8 mouse cellular contexts compared by ENCODE assay signal in the genomic region with DNA sequence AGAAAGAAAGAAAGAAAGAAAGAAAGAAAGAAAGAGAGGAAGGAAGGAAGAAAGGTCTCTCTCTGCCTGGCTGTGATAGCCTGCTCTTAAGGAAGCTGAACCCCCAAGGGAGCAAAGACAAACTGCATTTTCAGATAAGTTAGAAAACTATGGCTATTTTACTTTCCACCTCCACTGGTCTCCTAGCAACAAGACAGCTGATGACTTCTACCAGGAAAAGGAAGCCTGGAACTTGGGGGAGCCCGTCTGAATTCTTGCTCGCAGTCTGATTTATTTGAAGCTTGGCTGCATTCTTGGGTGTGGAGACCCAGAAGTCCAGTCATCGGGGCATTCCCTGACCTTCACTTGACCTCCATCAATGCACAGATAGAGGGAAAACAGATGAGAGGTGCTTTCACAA.
DNase-seq lines count a peak whose midpoint lies in the region; ATAC-seq lines count a peak whose summit lies in the region.

No protein-coding gene starts in this region.

- WGBS in forebrain, embryonic 14.5 days: 59% methylated on average over 3 of the region's 3 CpGs
- WGBS in forebrain, embryonic 12.5 days: 52% methylated on average over 3 of the region's 3 CpGs
- 47% methylated on average over 3 of the region's 3 CpGs for WGBS in forebrain, embryonic 15.5 days

- no peak for ATAC-seq in forebrain, embryonic 14.5 days
- ATAC-seq in forebrain, embryonic 12.5 days (ENCODE audit: low FRiP score): no peak
- no peak for ATAC-seq in forebrain, embryonic 15.5 days (replicated peaks)

- no peak overlapping the region for H3K4me2 ChIP-seq in forebrain, embryonic 14.5 days (ENCODE audit: low read length)
- no peak overlapping the region for H3K4me2 ChIP-seq in forebrain, embryonic 12.5 days
- H3K4me2 ChIP-seq in forebrain, embryonic 15.5 days (replicated peaks): no peak overlapping the region

- H3K4me3 ChIP-seq in forebrain, embryonic 14.5 days (ENCODE audit: low read depth, low read length): no peak overlapping the region
- no peak overlapping the region for H3K4me3 ChIP-seq in forebrain, embryonic 12.5 days (replicated peaks)
- H3K4me3 ChIP-seq in megakaryocyte, embryonic 14.5 days (replicated peaks): peak overlapping the region; percentile 53
- no peak overlapping the region for H3K4me3 ChIP-seq in forebrain, embryonic 15.5 days

- H3K27ac ChIP-seq in forebrain, embryonic 14.5 days (ENCODE audit: low read depth, low read length): no peak overlapping the region
- no peak overlapping the region for H3K27ac ChIP-seq in forebrain, embryonic 12.5 days
- no peak overlapping the region for H3K27ac ChIP-seq in forebrain, embryonic 15.5 days (replicated peaks)

- H3K36me3 ChIP-seq in forebrain, embryonic 14.5 days (ENCODE audit: control insufficient read depth, insufficient read depth, low read length): no peaks in the 10 kb centered on the region
- H3K36me3 ChIP-seq in forebrain, embryonic 12.5 days (replicated peaks): no peaks in the 10 kb centered on the region
- H3K36me3 ChIP-seq in megakaryocyte, embryonic 14.5 days (replicated peaks; ENCODE audit: low read length): no peaks in the 10 kb centered on the region
- no peaks in the 10 kb centered on the region for H3K36me3 ChIP-seq in forebrain, embryonic 15.5 days

- H3K9me3 ChIP-seq in forebrain, embryonic 14.5 days (replicated peaks; ENCODE audit: control insufficient read depth, low read length): no peaks in the 10 kb centered on the region
- no peaks in the 10 kb centered on the region for H3K9me3 ChIP-seq in forebrain, embryonic 12.5 days
- no peaks in the 10 kb centered on the region for H3K9me3 ChIP-seq in megakaryocyte, embryonic 14.5 days
- no peaks in the 10 kb centered on the region for H3K9me3 ChIP-seq in forebrain, embryonic 15.5 days

- peak; percentile 25 for DNase-seq in forebrain, embryonic 14.5 days (ENCODE audit: low spot score)
- peak; percentile 12 for DNase-seq in ovary, postnatal 36 days (ENCODE audit: low spot score)
- no peak for DNase-seq in ovary, postnatal 14 days (ENCODE audit: low spot score)
- peak; percentile 33 for DNase-seq in heart, adult 8-10 months (ENCODE audit: low spot score)
- DNase-seq in spleen, postnatal 36 days (ENCODE audit: low spot score in 2 of 2): no peak

- H3K9ac ChIP-seq in forebrain, embryonic 14.5 days (ENCODE audit: low read length): no peak overlapping the region
- H3K9ac ChIP-seq in forebrain, embryonic 12.5 days: no peak overlapping the region
- no peak overlapping the region for H3K9ac ChIP-seq in forebrain, embryonic 15.5 days (replicated peaks)

- H3K4me1 ChIP-seq in forebrain, embryonic 14.5 days (ENCODE audit: control insufficient read depth, insufficient read depth, low read length): no peaks in the 10 kb centered on the region
- peaks cover 2% of the 10 kb centered on the region; the same call in 1 of the 2 replicates for H3K4me1 ChIP-seq in forebrain, embryonic 12.5 days
- peaks cover 51% of the 10 kb centered on the region for H3K4me1 ChIP-seq in megakaryocyte, embryonic 14.5 days
- peaks cover 4% of the 10 kb centered on the region; the same call in 1 of the 2 replicates for H3K4me1 ChIP-seq in forebrain, embryonic 15.5 days

- no peaks in the 10 kb centered on the region for H3K27me3 ChIP-seq in forebrain, embryonic 14.5 days (replicated peaks; ENCODE audit: control insufficient read depth, insufficient read depth, low read length)
- no peaks in the 10 kb centered on the region for H3K27me3 ChIP-seq in forebrain, embryonic 12.5 days
- H3K27me3 ChIP-seq in megakaryocyte, embryonic 14.5 days (replicated peaks): peaks cover 3% of the 10 kb centered on the region
- no peaks in the 10 kb centered on the region for H3K27me3 ChIP-seq in forebrain, embryonic 15.5 days

Comparison
In these comparisons a context has a peak if more than half of its experiments do, and no peak if none do; other contexts are left out.
1. DNase-seq: peak in forebrain, embryonic 14.5 days (single experiment), ovary, postnatal 36 days (single experiment) and heart, adult 8-10 months (single experiment); none in ovary, postnatal 14 days (single experiment) and spleen, postnatal 36 days (0 of 2).